Mouse (Mus musculus) intestine, embryonic 14.5 days (tissue): ENCODE results near the gene Rab4a. TPM values are rescaled to one million over a fixed set of nuclear protein-coding genes. Genes with fewer than 3 reads are reported as not detected.

Source experiments
- ATAC-seq: fragments of 200-750 bp; cut with Nextera tagmentation; replicated peaks from 2 replicates; pipeline ENCODE4 v1.8.0; 2017; ENCODE audit warnings: low read depth, moderate number of reproducible peaks, moderate TSS enrichment, moderate library complexity; ENCODE audit not compliant: low FRiP score, low TSS enrichment
- DNase-seq: peaks from one replicate; pipeline ENCODE4 v3.0.0-alpha.2; 2018; ENCODE audit warnings: low spot score
- H3K27ac ChIP-seq: fragments of 300-500 bp; sonication (generic); 2 replicates; pipeline ENCODE4 v1.5.1; 2014; ENCODE audit warnings: low read depth, mild to moderate bottlenecking, control low read depth
- H3K27me3 ChIP-seq: fragments of 300-500 bp; sonication (generic); replicated peaks from 2 replicates; pipeline ENCODE4 v1.6.1; 2014; ENCODE audit warnings: low read length, control low read depth; ENCODE audit not compliant: control insufficient read depth, insufficient read depth
- H3K36me3 ChIP-seq: fragments of 300-500 bp; sonication (generic); 2 replicates; pipeline ENCODE4 v1.6.1; 2014; ENCODE audit warnings: low read length, control low read depth; ENCODE audit not compliant: control insufficient read depth, insufficient read depth
- H3K4me1 ChIP-seq: fragments of 300-500 bp; sonication (generic); replicated peaks from 2 replicates; pipeline ENCODE4 v1.6.1; 2014; ENCODE audit warnings: low read length, control low read depth, mixed read lengths; ENCODE audit not compliant: control insufficient read depth, insufficient read depth
- H3K4me2 ChIP-seq: fragments of 300-500 bp; sonication (generic); 2 replicates; pipeline ENCODE4 v1.6.1; 2014; ENCODE audit warnings: low read length
- H3K4me3 ChIP-seq: fragments of 300-500 bp; sonication (generic); 2 replicates; pipeline ENCODE4 v1.5.1; 2014; ENCODE audit warnings: low read depth, low read length, control low read depth, mixed read lengths
- H3K9ac ChIP-seq: fragments of 300-500 bp; sonication (generic); 2 replicates; pipeline ENCODE4 v1.6.1; 2014; ENCODE audit warnings: mild to moderate bottlenecking, low read length
- H3K9me3 ChIP-seq: fragments of 300-500 bp; sonication (generic); 2 replicates; pipeline ENCODE4 v1.6.1; 2016; ENCODE audit warnings: low read length, control low read depth; ENCODE audit not compliant: control insufficient read depth
- WGBS: fragments of 180-500 bp; shearing (Covaris S2); extraction: QIAGEN DNeasy Blood & Tissue Kit; methylation state at CpG from one replicate; pipeline ENCODE4 v1.1.7; 2014; 5-methylcytosine and 5-hydroxymethylcytosine counted together
- polyA plus RNA-seq: library from polyadenylated mRNA; unstranded; fragments of >200 nt; fragmentation: Nextera tagmentation; extraction: Ambion mirVana; gene quantifications from 2 replicates; pipeline ENCODE4 v1.2.1, GENCODE M21; 2014

The Rab4a gene
- polyA plus RNA-seq, result 51.9 and 52.0 TPM in 2 replicates

DNA sequence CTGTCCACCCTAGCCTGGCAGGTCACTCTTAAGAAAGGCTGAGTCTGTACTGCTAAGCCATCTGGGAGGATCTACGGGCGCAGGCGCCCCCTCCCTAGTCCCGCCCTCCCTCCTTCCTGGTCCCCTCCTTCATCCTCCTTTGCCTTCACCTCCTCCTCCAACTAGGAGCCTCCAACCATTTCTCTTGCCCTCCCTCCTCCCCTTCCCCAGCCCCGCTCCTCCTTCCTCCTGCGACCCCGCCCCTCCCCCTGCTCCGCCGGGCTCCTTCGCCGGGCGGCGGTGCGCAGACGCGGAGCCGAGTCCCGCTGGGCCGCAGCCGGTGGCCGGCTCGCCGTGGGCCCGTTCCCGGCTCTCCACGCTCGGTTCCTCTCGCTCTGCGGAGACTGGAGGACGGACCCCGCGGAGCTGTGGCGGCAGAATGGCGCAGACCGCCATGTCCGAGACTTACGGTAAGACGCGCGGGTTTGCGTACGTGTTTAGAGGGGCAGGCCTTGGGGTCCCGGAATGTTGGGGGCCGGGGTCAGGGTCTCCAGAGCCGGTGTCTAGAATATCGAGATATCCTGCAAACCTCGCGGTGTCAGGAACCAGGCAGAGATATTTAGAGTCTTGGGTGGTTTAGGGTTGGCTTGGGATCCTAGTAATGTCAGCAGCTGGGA, at the start of gene Rab4a:
Gene Rab4a (plus strand): TSS at position 268 of the 656 bp plus-strand sequence.
- H3K9ac ChIP-seq, result peak within 1 kb of the TSS; percentile 84
- H3K4me1 ChIP-seq, result peaks cover 19% of the 10 kb centered on the region
- H3K4me2 ChIP-seq, result peak within 1 kb of the TSS; percentile 86
- H3K27me3 ChIP-seq, result no peaks in the 10 kb centered on the region
- H3K36me3 ChIP-seq, result no peaks in the 10 kb centered on the region
- peak within 1 kb of the TSS; percentile 73 for H3K27ac ChIP-seq
- DNase-seq, result peak; percentile 94
- no peaks in the 10 kb centered on the region for H3K9me3 ChIP-seq
- peak; percentile 92 for ATAC-seq
- under 1% methylated on average over 47 of the region's 48 CpGs for WGBS
- peak within 1 kb of the TSS; percentile 71 for H3K4me3 ChIP-seq

DNA sequence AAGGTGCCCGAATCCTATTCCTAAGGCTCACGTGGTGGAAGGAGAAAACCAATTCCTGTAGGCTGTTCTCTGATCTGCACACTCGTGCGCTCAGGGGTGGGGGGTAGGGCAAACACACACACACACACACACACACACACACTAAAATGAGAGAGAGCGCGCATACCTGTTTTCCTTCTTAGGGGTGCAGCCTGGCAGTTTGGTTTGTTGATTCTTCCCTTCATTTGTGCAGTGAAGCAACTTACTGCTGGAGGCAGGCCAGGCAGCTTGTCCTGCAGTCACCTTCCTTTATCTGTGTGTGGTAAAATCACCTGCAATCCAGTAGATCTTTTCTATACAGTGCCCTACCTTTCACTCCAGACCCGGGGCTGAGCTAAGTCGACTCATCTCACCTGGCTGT, 48.9 kb upstream of the Rab4a start:
- Histone ChIP-seq H3K9ac (no peak overlapping the region), H3K27ac (no peak overlapping the region), H3K4me2 (no peak overlapping the region), H3K4me1 (peaks cover 19% of the 10 kb centered on the region), H3K27me3 (no peaks in the 10 kb centered on the region), H3K4me3 (no peak overlapping the region), H3K9me3 (no peaks in the 10 kb centered on the region), H3K36me3 (no peaks in the 10 kb centered on the region)
- no peak for ATAC-seq
- no peak for DNase-seq
- 57% methylated on average over 8 of the region's 8 CpGs for WGBS

DNA sequence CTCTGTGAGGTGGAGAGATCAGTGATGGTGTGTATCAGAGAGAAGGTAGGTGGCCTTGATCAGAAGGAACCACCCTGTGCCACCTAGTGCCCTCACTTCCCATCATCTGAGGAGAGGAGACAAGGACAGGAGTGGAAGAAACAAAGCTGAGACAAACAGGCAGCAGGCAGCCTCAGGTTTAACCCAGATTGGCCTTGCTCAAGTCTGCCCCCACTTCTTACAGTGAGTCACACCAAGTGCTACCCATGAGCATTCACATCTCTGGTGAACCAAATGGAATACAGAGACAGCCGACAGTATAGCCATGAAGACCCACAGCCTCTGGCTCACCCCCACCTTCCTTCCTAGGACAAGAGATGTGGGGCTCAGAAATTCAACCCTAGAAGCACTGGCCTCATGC, 46.9 kb upstream of the Rab4a start:
- Histone ChIP-seq H3K4me3 (no peak overlapping the region), H3K27me3 (no peaks in the 10 kb centered on the region), H3K36me3 (no peaks in the 10 kb centered on the region), H3K9ac (no peak overlapping the region), H3K4me2 (no peak overlapping the region), H3K27ac (no peak overlapping the region), H3K9me3 (no peaks in the 10 kb centered on the region), H3K4me1 (peaks cover 28% of the 10 kb centered on the region)
- no peak for ATAC-seq
- 71% methylated on average over 1 of the region's 1 CpGs for WGBS
- DNase-seq, result no peak

DNA sequence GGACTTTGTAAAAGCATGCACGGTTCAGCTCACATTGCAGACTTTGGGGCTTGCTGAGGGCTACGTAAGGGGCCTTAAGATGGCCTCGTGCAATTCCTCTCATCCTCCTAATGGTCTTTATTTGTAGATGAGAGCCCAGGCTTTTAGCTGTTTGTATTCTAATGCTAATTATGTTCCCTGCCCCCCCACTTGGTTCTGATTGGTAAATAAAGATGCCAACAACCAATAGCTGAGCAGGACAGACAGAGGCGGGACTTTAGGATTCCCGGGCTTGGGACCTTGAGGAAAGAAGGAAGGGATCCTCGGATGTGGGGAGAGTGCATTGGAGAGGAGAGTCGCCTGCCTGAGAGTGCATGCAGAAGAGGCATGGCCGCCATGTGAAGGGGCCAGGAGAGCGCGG, 45.9 kb upstream of the Rab4a start:
- Histone ChIP-seq H3K4me1 (peaks cover 30% of the 10 kb centered on the region), H3K27ac (no peak overlapping the region), H3K27me3 (no peaks in the 10 kb centered on the region), H3K36me3 (no peaks in the 10 kb centered on the region), H3K4me2 (peak overlapping the region; percentile 29), H3K9me3 (no peaks in the 10 kb centered on the region), H3K4me3 (no peak overlapping the region), H3K9ac (no peak overlapping the region)
- DNase-seq (no peak), ATAC-seq (peak; percentile 57; the same call in 1 of the 2 replicates)
- 17% methylated on average over 10 of the region's 10 CpGs for WGBS

- peak overlapping the region; percentile 29; the same call in 1 of the 2 replicates for H3K4me2 ChIP-seq
- DNase-seq, result no peak
- H3K27me3 ChIP-seq, result no peaks in the 10 kb centered on the region
- no peak overlapping the region for H3K9ac ChIP-seq
- H3K4me1 ChIP-seq, result peaks cover 30% of the 10 kb centered on the region
- H3K9me3 ChIP-seq, result no peaks in the 10 kb centered on the region
- H3K36me3 ChIP-seq, result no peaks in the 10 kb centered on the region
- peak; percentile 57; the same call in 1 of the 2 replicates for ATAC-seq
- H3K27ac ChIP-seq, result no peak overlapping the region
- 44% methylated on average over 5 of the region's 5 CpGs for WGBS
- no peak overlapping the region for H3K4me3 ChIP-seq
Observed at GRCm38 (mm10) chr8:123760579-123760978, 45.2 kb upstream of the Rab4a start.

GRCm38 (mm10) chr8:123761266-123761882, 44.4 kb upstream of the Rab4a start:
- DNase-seq (no peak), ATAC-seq (no peak)
- Histone ChIP-seq H3K4me3 (no peak overlapping the region), H3K27me3 (no peaks in the 10 kb centered on the region), H3K9ac (no peak overlapping the region), H3K36me3 (no peaks in the 10 kb centered on the region), H3K4me2 (no peak overlapping the region), H3K9me3 (no peaks in the 10 kb centered on the region), H3K27ac (no peak overlapping the region), H3K4me1 (peaks cover 30% of the 10 kb centered on the region)
- WGBS, result 29% methylated on average over 12 of the region's 12 CpGs

- H3K4me2 ChIP-seq, result no peak overlapping the region
- no peak for DNase-seq
- H3K4me3 ChIP-seq, result no peak overlapping the region
- no peaks in the 10 kb centered on the region for H3K9me3 ChIP-seq
- WGBS, result 38% methylated on average over 4 of the region's 4 CpGs
- no peak overlapping the region for H3K27ac ChIP-seq
- H3K36me3 ChIP-seq, result no peaks in the 10 kb centered on the region
- no peaks in the 10 kb centered on the region for H3K27me3 ChIP-seq
- ATAC-seq, result no peak
- H3K4me1 ChIP-seq, result peaks cover 30% of the 10 kb centered on the region
- no peak overlapping the region for H3K9ac ChIP-seq
Observed at GRCm38 (mm10) chr8:123761883-123762270, 43.9 kb upstream of the Rab4a start.

GRCm38 (mm10) chr8:123763355-123763754, 42.4 kb upstream of the Rab4a start:
- no peak for DNase-seq
- Histone ChIP-seq H3K36me3 (no peaks in the 10 kb centered on the region), H3K27me3 (no peaks in the 10 kb centered on the region), H3K9me3 (no peaks in the 10 kb centered on the region), H3K9ac (no peak overlapping the region), H3K27ac (0 out of 2 replicates have a peak overlapping the region, but pooled peaks have one; percentile 73), H3K4me1 (peaks cover 30% of the 10 kb centered on the region), H3K4me3 (no peak overlapping the region), H3K4me2 (no peak overlapping the region)
- 38% methylated on average over 7 of the region's 7 CpGs for WGBS
- no peak for ATAC-seq

- no peak overlapping the region for H3K4me2 ChIP-seq
- no peak overlapping the region for H3K4me3 ChIP-seq
- H3K27ac ChIP-seq, result no peak overlapping the region
- H3K9ac ChIP-seq, result no peak overlapping the region
- H3K27me3 ChIP-seq, result no peaks in the 10 kb centered on the region
- no peaks in the 10 kb centered on the region for H3K36me3 ChIP-seq
- H3K4me1 ChIP-seq, result peaks cover 30% of the 10 kb centered on the region
- ATAC-seq, result no peak
- 49% methylated on average over 4 of the region's 4 CpGs for WGBS
- DNase-seq, result no peak
- no peaks in the 10 kb centered on the region for H3K9me3 ChIP-seq
Observed at GRCm38 (mm10) chr8:123764671-123765070, 41.1 kb upstream of the Rab4a start.
